Mouse (Mus musculus): ENCODE measurements around the gene Agtr1a.

DNA sequence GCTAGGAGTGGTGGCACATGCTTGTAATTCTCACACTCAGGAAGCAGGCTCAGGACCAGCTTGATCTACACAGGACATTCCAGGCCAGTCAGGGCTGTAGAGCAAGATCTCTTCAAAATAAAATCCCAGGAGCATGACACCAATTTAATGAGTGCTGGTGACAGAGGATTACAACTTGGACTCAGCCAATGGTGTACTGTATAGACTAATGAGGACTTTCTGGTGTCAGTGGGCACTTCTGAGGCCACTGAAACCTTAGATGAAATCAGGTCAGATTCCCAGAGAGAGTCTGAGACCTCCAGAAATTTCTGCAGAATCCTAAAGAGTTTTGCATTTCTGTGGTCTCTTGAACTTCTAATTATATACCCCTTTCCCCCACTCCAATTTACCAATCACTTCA is 57.9 kb downstream of the Agtr1a start:
- TF ChIP-seq CTCF (IDR thresholded peaks at IDR 0.05; ENCODE audit: borderline replicate concordance, extremely low read depth, insufficient read depth, insufficient read length), result no peak
- no peak for TF ChIP-seq POLR2A (IDR thresholded peaks at IDR 0.05; ENCODE audit: borderline replicate concordance, extremely low read depth, insufficient read depth, insufficient read length, poor library complexity, severe bottlenecking)
